19 mouse cellular contexts compared by ENCODE assay signal in the genomic region with DNA sequence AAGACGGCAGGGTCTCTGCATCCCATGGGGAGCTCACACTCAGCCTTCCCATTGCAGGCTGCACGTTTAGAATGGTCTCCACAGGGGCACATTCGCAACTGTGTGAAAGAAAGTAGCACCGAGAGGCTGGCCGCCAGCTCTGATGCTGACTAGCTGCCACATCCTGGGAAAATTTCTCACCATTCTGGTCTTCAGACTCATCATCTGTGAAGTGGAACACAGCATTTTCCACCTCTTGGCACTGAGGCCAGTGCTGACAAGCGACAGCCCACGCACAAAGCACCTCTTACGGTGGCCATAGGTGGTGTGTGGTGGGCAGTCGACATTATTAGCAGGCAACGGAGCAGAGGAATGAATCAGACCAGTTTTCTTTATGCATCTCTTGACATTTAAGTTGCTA.
DNase-seq lines count a peak whose midpoint lies in the region; ATAC-seq lines count a peak whose summit lies in the region.
"Had no signal": no experiment of that assay in that cellular context is flagged by ENCODE, and none has a peak within 500 bp of the region (broad histone marks: within the 10 kb centered on the region; RNA-seq: fewer than 3 reads in every experiment).

No protein-coding gene starts in this region.

- H3K4me3 ChIP-seq in midbrain, embryonic 11.5 days (ENCODE audit: low read depth, low read length): no peak overlapping the region
- no peak overlapping the region for H3K4me3 ChIP-seq in midbrain, embryonic 15.5 days
- H3K4me3 ChIP-seq: embryonic facial prominence, embryonic 12.5 days; erythroblast, embryonic 14.5 days; limb, embryonic 15.5 days; liver, embryonic 15.5 days had no signal

- no peak overlapping the region for H3K4me2 ChIP-seq in midbrain, embryonic 11.5 days
- no peak overlapping the region for H3K4me2 ChIP-seq in midbrain, embryonic 15.5 days
- H3K4me2 ChIP-seq: embryonic facial prominence, embryonic 12.5 days; limb, embryonic 15.5 days; liver, embryonic 15.5 days had no signal

- H3K27me3 ChIP-seq in midbrain, embryonic 11.5 days (ENCODE audit: control insufficient read depth, insufficient read depth, low read length): no peaks in the 10 kb centered on the region
- no peaks in the 10 kb centered on the region for H3K27me3 ChIP-seq in midbrain, embryonic 15.5 days (replicated peaks)
- H3K27me3 ChIP-seq: embryonic facial prominence, embryonic 12.5 days; limb, embryonic 15.5 days; liver, embryonic 15.5 days had no signal

- no peak overlapping the region for H3K9ac ChIP-seq in midbrain, embryonic 11.5 days (ENCODE audit: low read length)
- H3K9ac ChIP-seq in midbrain, embryonic 15.5 days: no peak overlapping the region
- H3K9ac ChIP-seq: embryonic facial prominence, embryonic 12.5 days; limb, embryonic 15.5 days; liver, embryonic 15.5 days had no signal

- no peaks in the 10 kb centered on the region for H3K36me3 ChIP-seq in midbrain, embryonic 11.5 days (ENCODE audit: control insufficient read depth, insufficient read depth, low read length)
- H3K36me3 ChIP-seq in midbrain, embryonic 15.5 days (replicated peaks): no peaks in the 10 kb centered on the region
- H3K36me3 ChIP-seq: embryonic facial prominence, embryonic 12.5 days; limb, embryonic 15.5 days; liver, embryonic 15.5 days had no signal

- H3K4me1 ChIP-seq in midbrain, embryonic 11.5 days (ENCODE audit: control insufficient read depth, insufficient read depth, low read length): peaks cover 9% of the 10 kb centered on the region
- peaks cover 9% of the 10 kb centered on the region for H3K4me1 ChIP-seq in midbrain, embryonic 15.5 days
- H3K4me1 ChIP-seq: embryonic facial prominence, embryonic 12.5 days; limb, embryonic 15.5 days; liver, embryonic 15.5 days had no signal

- no peaks in the 10 kb centered on the region for H3K9me3 ChIP-seq in midbrain, embryonic 11.5 days (ENCODE audit: control insufficient read depth, low read length)
- H3K9me3 ChIP-seq in midbrain, embryonic 15.5 days: no peaks in the 10 kb centered on the region
- H3K9me3 ChIP-seq: embryonic facial prominence, embryonic 12.5 days; limb, embryonic 15.5 days; liver, embryonic 15.5 days had no signal

- DNase-seq in frontal cortex, postnatal 10 days (ENCODE audit: low spot score in 2 of 2): no peak
- peak; percentile 49 for DNase-seq in midbrain, embryonic 11.5 days (ENCODE audit: low spot score, missing footprints)
- peak; percentile 11 to 70 for DNase-seq in frontal cortex, adult 2 months (ENCODE audit: extremely low spot score in 1 of 2, low spot score in 1 of 2)
- DNase-seq in right cerebral cortex, postnatal 14 days: peak; percentile 20
- DNase-seq in embryo, embryonic 9.5 days (ENCODE audit: extremely low spot score): no peak
- no peak for DNase-seq in neural tube, embryonic 10.5 days (ENCODE audit: extremely low spot score, low spot score)
- DNase-seq: cerebellum, adult 9-10 months; gastrocnemius, postnatal 25 days; kidney, postnatal 36 days; thymus, postnatal 25 days had no signal

- no peak overlapping the region for H3K27ac ChIP-seq in midbrain, embryonic 11.5 days (ENCODE audit: low read depth, low read length)
- H3K27ac ChIP-seq in midbrain, embryonic 15.5 days: no peak overlapping the region
- H3K27ac ChIP-seq: embryonic facial prominence, embryonic 12.5 days; limb, embryonic 15.5 days; liver, embryonic 15.5 days; macrophage; stomach, postnatal 0 days had no signal

- peak; percentile 66 for ATAC-seq in frontal cortex, adult (ENCODE audit: low TSS enrichment)
- ATAC-seq in midbrain, embryonic 11.5 days (ENCODE audit: low FRiP score): no peak
- ATAC-seq in midbrain, embryonic 15.5 days (replicated peaks): no peak
- ATAC-seq: intestine, embryonic 16.5 days had no signal

- WGBS in midbrain, embryonic 11.5 days: 45% methylated on average over 10 of the region's 10 CpGs
- 38% methylated on average over 10 of the region's 10 CpGs for WGBS in midbrain, embryonic 15.5 days

Comparison
In these comparisons a context has a peak if more than half of its experiments do, and no peak if none do; other contexts are left out.
1. DNase-seq: peak in midbrain, embryonic 11.5 days (single experiment), frontal cortex, adult 2 months (2 of 2) and right cerebral cortex, postnatal 14 days (single experiment); none in frontal cortex, postnatal 10 days (0 of 2), embryo, embryonic 9.5 days (single experiment) and neural tube, embryonic 10.5 days (single experiment).